15 mouse cellular contexts compared by ENCODE assay signal in the genomic region with DNA sequence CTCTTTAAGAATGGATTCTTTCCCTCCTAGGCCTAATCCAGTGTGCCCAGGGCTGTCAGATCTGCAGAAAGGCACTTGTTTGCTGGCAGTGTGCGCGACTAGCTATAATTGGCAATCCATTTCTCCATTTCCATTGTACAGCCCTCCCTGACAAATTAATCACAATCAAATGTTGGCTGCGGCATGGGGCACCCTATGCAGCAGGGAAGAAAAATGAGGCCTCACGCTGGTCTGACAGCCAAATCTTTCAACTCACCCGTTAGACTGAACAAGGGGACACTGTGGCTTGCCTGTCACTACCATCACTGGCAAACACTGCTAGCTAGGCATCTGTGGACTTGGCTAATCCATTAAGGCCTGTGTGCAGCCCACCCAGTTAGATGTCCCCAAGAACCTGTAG.
DNase-seq lines count a peak whose midpoint lies in the region; ATAC-seq lines count a peak whose summit lies in the region.
"Had no signal": no experiment of that assay in that cellular context is flagged by ENCODE, and none has a peak within 500 bp of the region (broad histone marks: within the 10 kb centered on the region; RNA-seq: fewer than 3 reads in every experiment).

No protein-coding gene starts in this region.

- intact Hi-C loops in heart, postnatal 14 days (cut with DNase I): no loop called here

- no peak overlapping the region for H3K4me2 ChIP-seq in forebrain, embryonic 15.5 days (replicated peaks)
- no peak overlapping the region for H3K4me2 ChIP-seq in neural tube, embryonic 12.5 days (replicated peaks)
- no peak overlapping the region for H3K4me2 ChIP-seq in neural tube, embryonic 15.5 days
- no peak overlapping the region for H3K4me2 ChIP-seq in hindbrain, embryonic 13.5 days
- H3K4me2 ChIP-seq: limb, embryonic 13.5 days; stomach, embryonic 15.5 days had no signal

- DNase-seq in forebrain, embryonic 10.5 days (ENCODE audit: extremely low spot score, low spot score): no peak
- DNase-seq in heart, adult 9 months (ENCODE audit: low spot score in 2 of 2): no peak
- no peak for DNase-seq in heart, postnatal 14 days
- DNase-seq: cerebellum, postnatal 36 days; kidney, adult 18-20 months; kidney, postnatal 14 days; right cerebral cortex, postnatal 14 days had no signal

- no peaks in the 10 kb centered on the region for H3K9me3 ChIP-seq in forebrain, embryonic 15.5 days
- H3K9me3 ChIP-seq in forebrain, embryonic 10.5 days: no peaks in the 10 kb centered on the region
- H3K9me3 ChIP-seq in neural tube, embryonic 12.5 days: no peaks in the 10 kb centered on the region
- no peaks in the 10 kb centered on the region for H3K9me3 ChIP-seq in neural tube, embryonic 15.5 days (replicated peaks)
- no peaks in the 10 kb centered on the region for H3K9me3 ChIP-seq in hindbrain, embryonic 13.5 days
- H3K9me3 ChIP-seq: limb, embryonic 13.5 days; stomach, embryonic 15.5 days had no signal

- H3K9ac ChIP-seq in forebrain, embryonic 15.5 days (replicated peaks): no peak overlapping the region
- no peak overlapping the region for H3K9ac ChIP-seq in neural tube, embryonic 12.5 days
- no peak overlapping the region for H3K9ac ChIP-seq in neural tube, embryonic 15.5 days (replicated peaks)
- H3K9ac ChIP-seq in hindbrain, embryonic 13.5 days: 0 out of 2 replicates have a peak overlapping the region, but pooled peaks have one; percentile 35
- H3K9ac ChIP-seq: limb, embryonic 13.5 days; liver, embryonic 14.5 days; stomach, embryonic 15.5 days had no signal

- no peaks in the 10 kb centered on the region for H3K36me3 ChIP-seq in forebrain, embryonic 15.5 days
- H3K36me3 ChIP-seq in forebrain, embryonic 10.5 days (replicated peaks): no peaks in the 10 kb centered on the region
- no peaks in the 10 kb centered on the region for H3K36me3 ChIP-seq in neural tube, embryonic 12.5 days
- no peaks in the 10 kb centered on the region for H3K36me3 ChIP-seq in neural tube, embryonic 15.5 days
- H3K36me3 ChIP-seq in hindbrain, embryonic 13.5 days: no peaks in the 10 kb centered on the region
- H3K36me3 ChIP-seq: limb, embryonic 13.5 days; stomach, embryonic 15.5 days had no signal

- H3K27me3 ChIP-seq in forebrain, embryonic 15.5 days: no peaks in the 10 kb centered on the region
- H3K27me3 ChIP-seq in forebrain, embryonic 10.5 days (ENCODE audit: poor library complexity, severe bottlenecking): no peaks in the 10 kb centered on the region
- no peaks in the 10 kb centered on the region for H3K27me3 ChIP-seq in neural tube, embryonic 12.5 days (replicated peaks)
- no peaks in the 10 kb centered on the region for H3K27me3 ChIP-seq in neural tube, embryonic 15.5 days (replicated peaks)
- peaks cover 9% of the 10 kb centered on the region for H3K27me3 ChIP-seq in hindbrain, embryonic 13.5 days
- H3K27me3 ChIP-seq: limb, embryonic 13.5 days; stomach, embryonic 15.5 days had no signal

- ATAC-seq in forebrain, embryonic 15.5 days (replicated peaks): peak; percentile 81
- peak; percentile 41; the same call in 1 of the 2 replicates for ATAC-seq in neural tube, embryonic 12.5 days (ENCODE audit: low FRiP score, low read depth)
- ATAC-seq in neural tube, embryonic 15.5 days (ENCODE audit: low FRiP score): no peak
- ATAC-seq in hindbrain, embryonic 13.5 days (ENCODE audit: low FRiP score): peak; percentile 90

- no peak overlapping the region for H3K4me3 ChIP-seq in forebrain, embryonic 15.5 days
- H3K4me3 ChIP-seq in forebrain, embryonic 10.5 days: no peak overlapping the region
- H3K4me3 ChIP-seq in neural tube, embryonic 12.5 days: no peak overlapping the region
- H3K4me3 ChIP-seq in neural tube, embryonic 15.5 days (replicated peaks): no peak overlapping the region
- no peak overlapping the region for H3K4me3 ChIP-seq in hindbrain, embryonic 13.5 days
- H3K4me3 ChIP-seq: erythroblast, embryonic 14.5 days; limb, embryonic 13.5 days; stomach, embryonic 15.5 days had no signal

- 40% methylated on average over 5 of the region's 5 CpGs for WGBS in forebrain, embryonic 15.5 days
- WGBS in forebrain, embryonic 10.5 days: 90% methylated on average over 5 of the region's 5 CpGs
- WGBS in neural tube, embryonic 12.5 days: 51% methylated on average over 5 of the region's 5 CpGs
- WGBS in neural tube, embryonic 15.5 days: 39% methylated on average over 5 of the region's 5 CpGs
- 33% methylated on average over 5 of the region's 5 CpGs for WGBS in hindbrain, embryonic 13.5 days

- no peak overlapping the region for H3K27ac ChIP-seq in forebrain, embryonic 15.5 days (replicated peaks)
- H3K27ac ChIP-seq in forebrain, embryonic 10.5 days: no peak overlapping the region
- no peak overlapping the region for H3K27ac ChIP-seq in neural tube, embryonic 12.5 days
- no peak overlapping the region for H3K27ac ChIP-seq in neural tube, embryonic 15.5 days (replicated peaks)
- H3K27ac ChIP-seq in hindbrain, embryonic 13.5 days: no peak overlapping the region
- H3K27ac ChIP-seq: limb, embryonic 13.5 days; liver, embryonic 14.5 days; stomach, embryonic 15.5 days had no signal

- no peaks in the 10 kb centered on the region for H3K4me1 ChIP-seq in forebrain, embryonic 15.5 days
- no peaks in the 10 kb centered on the region for H3K4me1 ChIP-seq in forebrain, embryonic 10.5 days
- H3K4me1 ChIP-seq in neural tube, embryonic 12.5 days: no peaks in the 10 kb centered on the region
- H3K4me1 ChIP-seq in neural tube, embryonic 15.5 days: no peaks in the 10 kb centered on the region
- H3K4me1 ChIP-seq in hindbrain, embryonic 13.5 days (replicated peaks): no peaks in the 10 kb centered on the region; the same call in 1 of the 2 replicates
- H3K4me1 ChIP-seq: limb, embryonic 13.5 days; stomach, embryonic 15.5 days had no signal
